Comparison of ENCODE assay signal across 1 mouse cellular context in the genomic region with DNA sequence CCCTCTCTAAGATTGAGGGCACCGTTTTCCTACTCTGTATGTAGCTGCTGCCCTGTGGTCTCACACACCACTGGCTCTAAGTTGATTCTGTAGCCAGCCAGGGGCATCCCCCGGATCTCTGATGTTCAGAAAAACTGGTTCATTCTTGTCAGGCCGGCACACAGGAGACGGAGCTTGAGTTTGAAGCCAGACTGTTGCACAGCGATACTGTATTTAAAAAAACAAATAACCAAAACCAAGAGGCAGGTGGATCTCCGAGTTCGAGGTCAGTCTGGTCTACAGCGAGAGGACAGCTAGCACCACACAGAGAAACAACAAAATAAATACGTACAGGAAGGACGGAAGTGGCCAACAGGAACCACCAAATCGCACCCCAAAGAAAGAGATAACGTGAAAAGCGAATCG.
A peak's percentile ranks its signal among the peaks of the same experiment; 100 is the strongest.
TF ChIP-seq lines count a peak whose summit lies in the region.

No protein-coding gene starts in this region.

TF ChIP-seq in MEL, 35 proteins besides CTCF, POLR2A, EP300 and RAD21:
- TF ChIP-seq BHLHE40 (IDR thresholded peaks at IDR 0.05; ENCODE audit: borderline replicate concordance, low read depth, low read length) (no peak), GATA1 (IDR thresholded peaks at IDR 0.05; ENCODE audit: low read depth, low read length) (peak; percentile 82)
TF ChIP-seq in MEL: peak in this region for 1.
